Mouse (Mus musculus): ENCODE measurements around the gene Fbf1. TPM values are rescaled to one million over a fixed set of nuclear protein-coding genes. Genes with fewer than 3 reads are reported as not detected.
"Not testable (repeated sequence)": the region's sequence is repeated elsewhere in the genome, so short reads cannot be mapped to it uniquely, and the experiment has no call there.

The Fbf1 gene
- polyA plus RNA-seq, 1 experiment from 2014 or later = 38.3 TPM

GRCm38 (mm10) chr11:116102472-116102871, 65.5 kb downstream of the Fbf1 start:
- ATAC-seq (ENCODE audit: insufficient number of reproducible peaks, low FRiP score, low TSS enrichment, low read depth) = no peak
- Histone ChIP-seq H3K4me2 (no peak overlapping the region), H3K4me1 (peaks cover 67% of the 10 kb centered on the region), H3K27ac (peak overlapping the region; percentile 86), H3K4me3 (no peak overlapping the region), H3K36me3 (peaks cover 5% of the 10 kb centered on the region; the same call in 1 of the 2 replicates), H3K9me3 (no peaks in the 10 kb centered on the region), H3K27me3 (peaks cover 19% of the 10 kb centered on the region), H3K9ac (no peak overlapping the region)
- 39% methylated on average over 3 of the region's 4 CpGs for WGBS

DNA sequence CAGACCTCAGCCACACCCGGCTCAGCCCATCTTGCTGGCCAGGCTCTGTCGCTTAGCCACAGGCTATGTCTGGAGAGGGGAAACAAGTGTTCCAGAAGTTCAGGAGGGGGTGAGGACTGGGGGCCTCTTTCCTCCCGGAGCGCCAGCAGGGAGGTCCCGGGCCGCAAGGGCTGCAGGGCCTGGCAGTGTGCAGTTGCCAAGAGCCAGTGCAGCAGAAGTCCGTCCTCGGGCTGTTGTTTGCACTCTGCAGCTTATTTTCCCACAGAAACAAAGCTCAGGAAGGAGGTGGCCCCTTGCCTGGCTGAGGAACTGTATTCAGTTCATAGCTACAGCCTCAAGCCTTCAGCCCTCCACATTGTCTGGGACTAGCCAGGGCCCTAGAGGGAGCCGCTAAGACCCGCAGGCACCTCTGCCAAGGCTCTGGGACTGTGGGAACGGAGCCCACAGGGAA, 66.0 kb downstream of the Fbf1 start:
- no peak overlapping the region for H3K4me3 ChIP-seq
- H3K36me3 ChIP-seq = peaks cover 5% of the 10 kb centered on the region; the same call in 1 of the 2 replicates
- peaks cover 62% of the 10 kb centered on the region for H3K4me1 ChIP-seq
- H3K27ac ChIP-seq = peak overlapping the region; percentile 86
- H3K9me3 ChIP-seq = no peaks in the 10 kb centered on the region
- H3K9ac ChIP-seq = no peak overlapping the region
- WGBS = 19% methylated on average over 11 of the region's 11 CpGs
- H3K4me2 ChIP-seq = 0 out of 2 replicates have a peak overlapping the region, but pooled peaks have one; percentile 2
- peak; percentile 31; the same call in 1 of the 2 replicates for ATAC-seq (ENCODE audit: insufficient number of reproducible peaks, low FRiP score, low TSS enrichment, low read depth)
- H3K27me3 ChIP-seq = peaks cover 14% of the 10 kb centered on the region

DNA sequence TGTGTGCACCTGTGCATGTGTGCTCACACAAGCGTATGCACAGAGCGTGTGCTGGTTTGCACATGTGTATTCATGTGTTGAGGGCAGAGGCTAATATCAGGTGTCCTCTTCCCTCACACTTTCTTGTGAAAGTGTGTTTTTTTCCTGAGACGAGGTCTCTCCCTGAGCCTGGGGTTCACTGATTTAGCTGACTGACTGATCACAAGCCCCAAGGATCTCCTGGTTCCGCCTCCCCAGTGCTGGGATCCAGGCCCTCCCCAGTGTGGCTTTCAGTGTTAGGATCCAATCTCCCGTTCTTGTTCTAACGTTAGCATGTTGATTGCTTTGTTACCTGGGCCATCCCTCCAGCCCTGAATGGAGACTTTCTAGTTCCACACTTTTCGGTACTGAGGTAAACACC, 67.1 kb downstream of the Fbf1 start:
- 0 out of 2 replicates have a peak, but pooled peaks cover 5% of the 10 kb centered on the region for H3K27me3 ChIP-seq
- no peak overlapping the region for H3K9ac ChIP-seq
- H3K9me3 ChIP-seq = no peaks in the 10 kb centered on the region
- WGBS = 73% methylated on average over 7 of the region's 7 CpGs
- H3K27ac ChIP-seq = peak overlapping the region; percentile 86
- peaks cover 51% of the 10 kb centered on the region for H3K4me1 ChIP-seq
- ATAC-seq (ENCODE audit: insufficient number of reproducible peaks, low FRiP score, low TSS enrichment, low read depth) = no peak
- no peak overlapping the region for H3K4me2 ChIP-seq
- peaks cover 5% of the 10 kb centered on the region; the same call in 1 of the 2 replicates for H3K36me3 ChIP-seq
- no peak overlapping the region for H3K4me3 ChIP-seq

- WGBS = 71% methylated on average over 6 of the region's 6 CpGs
- H3K4me1 ChIP-seq = peaks cover 46% of the 10 kb centered on the region
- ATAC-seq (ENCODE audit: insufficient number of reproducible peaks, low FRiP score, low TSS enrichment, low read depth) = peak; percentile 5; the same call in 1 of the 2 replicates
Measured at GRCm38 (mm10) chr11:116100385-116100784, 67.6 kb downstream of the Fbf1 start.

DNA sequence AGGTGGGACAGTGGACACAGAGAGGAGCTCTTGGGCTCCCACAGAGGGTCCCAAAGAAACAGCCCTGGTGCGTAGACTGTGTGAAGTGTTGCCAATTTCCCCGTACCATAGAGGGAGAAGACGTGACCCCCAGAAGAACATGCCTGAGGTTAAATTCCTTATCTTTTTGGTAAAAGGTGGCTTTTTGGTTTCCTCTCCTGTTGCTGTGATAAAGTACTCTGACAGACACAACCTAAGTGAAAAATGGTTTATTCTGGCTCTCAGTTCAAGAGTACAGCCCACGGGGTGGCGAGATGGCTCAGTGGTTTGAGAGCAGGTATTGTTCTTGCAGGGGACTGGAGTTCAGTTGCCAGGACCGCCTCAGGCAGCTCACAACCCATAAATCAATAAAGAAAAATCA, 68.5 kb downstream of the Fbf1 start:
- Histone ChIP-seq H3K27ac (peak overlapping the region; percentile 61; the same call in 1 of the 2 replicates), H3K27me3 (no peaks in the 10 kb centered on the region)

More at GRCm38 (mm10) chr11:116100385-116100784, 67.6 kb downstream of the Fbf1 start:
- Histone ChIP-seq H3K4me2 (no peak overlapping the region), H3K27me3 (0 out of 2 replicates have a peak, but pooled peaks cover under 1% of the 10 kb centered on the region), H3K27ac (peak overlapping the region; percentile 86), H3K9ac (no peak overlapping the region), H3K4me3 (no peak overlapping the region), H3K9me3 (no peaks in the 10 kb centered on the region), H3K36me3 (0 out of 2 replicates have a peak, but pooled peaks cover under 1% of the 10 kb centered on the region)

GRCm38 (mm10) chr11:116098711-116099460, 69.1 kb downstream of the Fbf1 start:
- H3K4me3 ChIP-seq = no peak overlapping the region
- H3K27me3 ChIP-seq = no peaks in the 10 kb centered on the region
- H3K4me2 ChIP-seq = no peak overlapping the region
- no peak for ATAC-seq (ENCODE audit: insufficient number of reproducible peaks, low FRiP score, low TSS enrichment, low read depth)
- no peaks in the 10 kb centered on the region for H3K36me3 ChIP-seq
- no peak overlapping the region for H3K9ac ChIP-seq
- H3K9me3 ChIP-seq = no peaks in the 10 kb centered on the region
- H3K4me1 ChIP-seq = peaks cover 38% of the 10 kb centered on the region
- WGBS = 68% methylated on average over 14 of the region's 14 CpGs
- peak overlapping the region; percentile 61; the same call in 1 of the 2 replicates for H3K27ac ChIP-seq

More for the DNA sequence above, 68.5 kb downstream of the Fbf1 start:
- peaks cover 44% of the 10 kb centered on the region for H3K4me1 ChIP-seq
- 85% methylated on average over 6 of the region's 6 CpGs for WGBS
- no peak for ATAC-seq (ENCODE audit: insufficient number of reproducible peaks, low FRiP score, low TSS enrichment, low read depth)
- H3K4me3 ChIP-seq = no peak overlapping the region
- H3K9me3 ChIP-seq = no peaks in the 10 kb centered on the region
- no peak overlapping the region for H3K4me2 ChIP-seq
- H3K36me3 ChIP-seq = no peaks in the 10 kb centered on the region
- no peak overlapping the region for H3K9ac ChIP-seq

DNA sequence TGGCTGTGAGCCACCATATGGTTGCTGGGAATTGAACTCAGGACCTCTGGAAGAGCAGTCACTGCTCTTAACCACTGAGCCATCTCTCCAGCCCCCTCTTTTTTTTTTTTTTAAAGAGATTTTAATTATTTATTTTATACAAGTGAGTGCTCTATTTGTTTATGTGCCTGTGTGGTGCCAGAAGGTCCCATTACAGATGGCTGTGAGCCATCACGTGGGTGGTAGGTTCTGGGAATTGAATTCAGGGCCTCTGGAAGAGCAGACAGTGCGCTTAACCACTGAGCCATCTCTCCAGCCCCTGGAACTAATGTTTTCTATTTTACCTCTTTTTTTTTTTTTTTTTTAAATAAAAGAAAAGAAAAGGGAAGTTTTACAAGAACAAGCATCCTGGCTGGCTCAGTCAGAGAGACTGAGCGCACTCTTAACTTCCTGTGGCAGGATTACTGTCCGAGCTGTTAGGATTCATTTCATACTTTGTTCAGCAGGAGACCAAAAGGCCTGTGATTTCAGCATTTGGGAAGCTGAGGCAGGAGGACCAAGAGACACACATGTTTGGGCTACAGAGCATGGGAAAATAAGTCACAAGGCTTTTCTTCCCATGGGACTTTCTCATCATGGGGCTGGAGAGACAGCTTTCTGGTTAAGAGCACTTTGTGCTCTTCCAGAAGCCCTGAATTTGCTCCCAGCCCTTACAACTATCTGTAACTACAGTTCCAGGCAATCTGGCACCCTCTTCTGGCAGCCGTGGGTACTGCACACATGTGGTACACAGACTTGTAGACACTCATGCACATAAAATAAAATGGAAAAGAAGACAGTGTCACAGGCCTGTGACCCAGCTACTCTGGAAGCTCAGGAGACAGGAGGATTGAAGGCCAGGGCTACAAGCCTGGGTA, 71.5 kb downstream of the Fbf1 start:
- Histone ChIP-seq H3K4me1 (peaks cover 16% of the 10 kb centered on the region), H3K4me2 (no peak overlapping the region), H3K4me3 (no peak overlapping the region), H3K9ac (no peak overlapping the region), H3K27me3 (no peaks in the 10 kb centered on the region), H3K36me3 (no peaks in the 10 kb centered on the region), H3K27ac (no peak overlapping the region), H3K9me3 (no peaks in the 10 kb centered on the region)
- ATAC-seq (ENCODE audit: insufficient number of reproducible peaks, low FRiP score, low TSS enrichment, low read depth) = no peak
- 92% methylated on average over 5 of the region's 5 CpGs for WGBS

DNA sequence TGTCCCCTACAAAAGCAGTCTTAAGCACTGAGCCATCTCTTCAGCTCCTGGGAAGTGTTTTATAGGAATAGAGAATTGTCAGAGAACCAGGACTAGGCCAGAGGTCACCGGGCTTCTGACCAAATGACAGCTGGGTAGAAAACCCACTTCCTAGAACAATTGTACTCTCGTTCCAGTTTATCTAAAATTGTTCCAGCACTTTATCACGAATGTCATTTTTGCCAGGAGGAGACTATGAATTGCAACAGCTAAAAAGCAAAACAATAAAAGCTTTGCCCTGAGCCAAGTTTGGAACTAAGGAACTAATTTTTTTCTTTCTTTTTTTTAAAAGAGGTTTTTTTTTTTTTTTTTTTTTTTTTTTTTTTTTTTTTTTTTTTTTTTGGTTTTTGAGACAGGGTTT, 72.4 kb downstream of the Fbf1 start:
- no peaks in the 10 kb centered on the region for H3K9me3 ChIP-seq
- H3K27me3 ChIP-seq = no peaks in the 10 kb centered on the region
- H3K36me3 ChIP-seq = no peaks in the 10 kb centered on the region
- no peak overlapping the region for H3K4me2 ChIP-seq
- no peak overlapping the region for H3K4me3 ChIP-seq
- WGBS = 71% methylated on average over 3 of the region's 3 CpGs
- ATAC-seq (ENCODE audit: insufficient number of reproducible peaks, low FRiP score, low TSS enrichment, low read depth) = no peak
- no peak overlapping the region for H3K9ac ChIP-seq
- peaks cover 12% of the 10 kb centered on the region for H3K4me1 ChIP-seq
- no peak overlapping the region for H3K27ac ChIP-seq

DNA sequence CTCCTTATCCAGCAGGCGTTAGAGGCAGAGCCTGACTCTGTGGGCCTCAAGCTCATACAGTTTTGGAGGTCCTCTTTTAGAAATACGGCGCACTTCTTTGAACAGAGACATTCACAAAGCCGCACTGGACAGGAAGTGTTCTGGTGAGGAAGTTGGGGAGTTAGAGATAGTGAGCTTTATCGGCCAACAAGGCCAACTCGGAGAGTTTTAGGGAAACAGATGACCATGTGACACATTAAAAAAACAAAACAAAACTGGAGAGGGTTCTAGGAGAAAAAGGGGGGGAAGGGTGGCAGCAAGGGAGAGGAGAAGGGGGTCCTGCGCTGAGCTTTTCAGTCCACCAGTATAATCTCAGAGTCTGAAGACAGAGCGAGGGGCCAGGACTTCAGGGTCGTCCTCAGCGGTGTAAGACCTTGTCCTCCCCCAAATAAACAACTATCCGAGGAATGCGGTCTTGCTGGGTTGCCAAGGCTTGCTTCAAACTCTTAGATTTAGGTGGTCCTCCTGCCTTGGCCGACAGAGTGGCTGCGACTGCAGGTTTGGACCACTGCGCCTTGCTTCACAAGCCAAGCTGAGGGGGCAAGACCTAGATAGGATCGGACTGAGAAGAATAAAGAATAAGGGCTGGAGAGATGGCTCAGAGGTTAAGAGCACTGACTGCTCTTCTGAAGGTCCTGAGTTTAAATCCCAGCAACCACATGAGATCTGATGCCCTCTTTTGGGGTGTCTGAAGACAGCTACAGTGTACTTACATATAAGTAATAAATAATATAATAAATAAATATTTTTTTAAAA, 74.0 kb downstream of the Fbf1 start:
- Histone ChIP-seq H3K9ac (no peak overlapping the region), H3K4me2 (no peak overlapping the region), H3K27ac (peak overlapping the region; percentile 0; the same call in 1 of the 2 replicates), H3K4me3 (no peak overlapping the region), H3K4me1 (peaks cover 2% of the 10 kb centered on the region), H3K9me3 (no peaks in the 10 kb centered on the region), H3K36me3 (no peaks in the 10 kb centered on the region), H3K27me3 (no peaks in the 10 kb centered on the region)
- ATAC-seq (ENCODE audit: insufficient number of reproducible peaks, low FRiP score, low TSS enrichment, low read depth) = no peak; the same call in 1 of the 2 replicates
- WGBS = 60% methylated on average over 16 of the region's 16 CpGs

DNA sequence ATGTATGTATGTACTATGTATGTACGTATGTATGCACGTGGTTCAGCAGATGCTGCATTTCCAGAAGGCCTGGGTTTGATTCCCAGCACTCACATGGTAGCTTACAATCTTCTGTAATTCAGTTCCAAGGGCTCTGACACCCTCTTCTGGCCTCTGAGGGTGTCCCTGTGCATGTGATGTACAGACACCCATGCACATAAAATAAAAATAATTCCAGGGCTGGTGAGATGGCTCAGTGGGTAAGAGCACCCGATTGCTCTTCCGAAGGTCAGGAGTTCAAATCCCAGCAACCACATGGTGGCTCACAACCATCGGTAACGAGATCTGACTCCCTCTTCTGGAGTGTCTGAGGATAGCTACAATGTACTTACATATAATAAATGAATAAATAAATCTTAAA, 75.0 kb downstream of the Fbf1 start:
- H3K27me3 ChIP-seq; H3K27ac ChIP-seq; H3K36me3 ChIP-seq; H3K4me1 ChIP-seq; ATAC-seq (ENCODE audit: insufficient number of reproducible peaks, low FRiP score, low TSS enrichment, low read depth); H3K9me3 ChIP-seq; H3K4me2 ChIP-seq; H3K4me3 ChIP-seq; H3K9ac ChIP-seq: not testable (repeated sequence)
- WGBS = 91% methylated on average over 6 of the region's 6 CpGs

Measured in limb, embryonic 15.5 days (tissue).